Mouse (Mus musculus): ENCODE data around the gene Gm20379.

Gene Gm20379

DNA sequence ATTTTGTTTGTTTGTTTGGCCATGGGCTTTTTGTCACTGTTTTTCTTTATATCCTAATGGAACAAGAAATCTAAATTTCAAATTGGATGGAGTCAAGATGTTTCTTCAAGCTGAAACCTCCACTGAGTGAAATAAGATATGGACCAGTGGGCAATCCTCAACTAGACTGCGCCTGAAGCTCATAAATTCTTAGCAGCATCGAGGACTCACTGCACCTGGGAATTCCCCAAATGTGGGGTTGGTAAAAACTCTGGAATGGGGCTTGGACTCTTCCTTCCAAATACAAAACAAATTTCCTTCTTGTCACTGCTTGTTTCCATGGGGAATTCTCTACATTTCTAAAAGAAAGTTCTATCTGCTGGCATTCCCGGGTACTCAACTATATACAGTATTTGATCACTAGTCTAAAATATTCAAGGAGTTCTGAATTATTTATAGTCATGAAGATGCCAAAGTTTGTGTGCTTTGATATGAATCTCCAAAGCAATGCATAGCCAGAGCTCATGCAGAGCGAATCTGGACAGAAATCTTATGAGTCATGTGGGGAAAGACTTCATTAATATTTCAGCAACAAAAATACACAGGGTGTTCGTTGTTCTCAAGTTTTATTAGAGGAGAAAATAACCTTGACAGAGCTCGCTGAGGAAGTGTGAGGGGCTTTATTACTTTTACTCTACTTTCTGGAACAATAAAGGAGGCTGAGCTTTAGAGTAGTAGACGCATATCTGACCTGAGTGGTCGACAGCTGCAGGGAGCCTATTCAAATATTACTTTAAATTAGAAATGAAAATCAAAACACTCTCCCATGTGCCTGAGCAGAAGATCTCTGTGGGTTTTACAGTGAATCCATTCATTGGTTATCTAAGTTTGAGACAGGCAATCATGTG lies 2.5 kb upstream of the Gm20379 start:
- peaks cover 2% of the 10 kb centered on the region for H3K36me3 ChIP-seq (ENCODE audit: control insufficient read depth, insufficient read depth, low read length, poor library complexity, severe bottlenecking)
- H3K27me3 ChIP-seq (ENCODE audit: control insufficient read depth, insufficient read depth, low read length, poor library complexity, severe bottlenecking), result no peaks in the 10 kb centered on the region
- no peak for DNase-seq (ENCODE audit: low read depth, low spot score)

DNA sequence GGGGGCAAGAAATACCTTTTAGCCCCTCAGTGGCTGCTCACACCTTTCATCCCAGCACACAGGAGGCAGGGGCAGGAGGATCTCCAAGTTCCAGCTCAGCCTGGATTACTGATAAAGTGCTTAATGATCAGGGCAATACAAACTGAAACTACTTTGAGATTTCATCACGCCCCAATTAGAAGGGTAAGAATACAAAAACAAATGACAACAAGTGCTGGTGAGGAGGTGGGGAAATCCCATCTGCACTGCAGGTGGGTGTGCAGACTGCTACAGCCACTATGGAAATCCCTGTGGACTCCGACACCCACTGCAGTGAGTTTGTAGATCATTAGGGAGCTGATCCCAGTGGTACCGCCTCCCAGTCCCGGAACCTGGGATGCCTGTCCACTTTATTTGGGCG lies 1.5 kb upstream of the Gm20379 start:
- DNase-seq (ENCODE audit: low read depth, low spot score), result no peak
- Histone ChIP-seq H3K27me3 (ENCODE audit: control insufficient read depth, insufficient read depth, low read length, poor library complexity, severe bottlenecking) (no peaks in the 10 kb centered on the region), H3K36me3 (ENCODE audit: control insufficient read depth, insufficient read depth, low read length, poor library complexity, severe bottlenecking) (peaks cover 2% of the 10 kb centered on the region)

DNA sequence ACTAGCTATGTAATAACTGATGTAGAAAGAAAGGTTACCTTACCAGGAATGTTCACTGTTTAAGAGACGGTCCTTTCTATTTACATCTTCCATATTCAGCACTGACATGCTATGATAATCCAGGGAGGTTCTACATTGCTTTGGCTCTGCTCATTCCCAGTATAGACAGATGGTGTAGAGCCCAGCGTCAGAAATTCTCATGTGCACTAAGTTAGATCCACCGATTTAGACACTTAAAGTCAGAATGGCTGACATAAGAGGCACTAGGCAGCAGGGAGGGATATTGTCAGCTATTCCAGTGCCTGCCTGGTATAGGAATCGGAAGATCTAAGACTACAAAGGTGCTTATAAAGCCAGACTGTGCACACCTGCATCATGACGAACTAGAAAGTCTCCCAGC lies 8.8 kb downstream of the Gm20379 start:
- no peak for DNase-seq (ENCODE audit: low read depth, low spot score)
- Histone ChIP-seq H3K36me3 (ENCODE audit: control insufficient read depth, insufficient read depth, low read length, poor library complexity, severe bottlenecking) (0 out of 2 replicates have a peak, but pooled peaks cover 1% of the 10 kb centered on the region), H3K27me3 (ENCODE audit: control insufficient read depth, insufficient read depth, low read length, poor library complexity, severe bottlenecking) (no peaks in the 10 kb centered on the region)

DNA sequence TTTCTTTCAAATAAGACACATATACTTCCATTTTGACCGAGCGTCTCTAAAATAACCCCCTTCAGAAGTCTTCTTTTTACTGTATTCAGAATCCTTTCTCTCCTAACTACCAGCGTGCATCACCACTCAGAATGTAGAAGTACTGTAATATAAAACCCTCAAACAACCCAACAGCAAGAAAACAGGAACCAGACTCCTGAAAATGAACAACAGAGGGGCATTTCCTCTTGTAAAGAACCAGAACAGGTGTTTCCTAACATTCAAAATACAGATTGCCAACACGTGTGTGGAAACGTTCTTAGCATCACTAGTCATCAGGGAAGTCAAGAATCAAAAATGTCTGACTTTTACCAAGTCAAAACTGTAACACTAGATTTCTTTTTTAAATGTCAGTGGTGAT lies 15.0 kb downstream of the Gm20379 start:
- peak; percentile 69 for DNase-seq (ENCODE audit: low read depth, low spot score)
- Histone ChIP-seq H3K36me3 (ENCODE audit: control insufficient read depth, insufficient read depth, low read length, poor library complexity, severe bottlenecking) (peaks cover 4% of the 10 kb centered on the region; the same call in 1 of the 2 replicates), H3K27me3 (ENCODE audit: control insufficient read depth, insufficient read depth, low read length, poor library complexity, severe bottlenecking) (no peaks in the 10 kb centered on the region)

DNA sequence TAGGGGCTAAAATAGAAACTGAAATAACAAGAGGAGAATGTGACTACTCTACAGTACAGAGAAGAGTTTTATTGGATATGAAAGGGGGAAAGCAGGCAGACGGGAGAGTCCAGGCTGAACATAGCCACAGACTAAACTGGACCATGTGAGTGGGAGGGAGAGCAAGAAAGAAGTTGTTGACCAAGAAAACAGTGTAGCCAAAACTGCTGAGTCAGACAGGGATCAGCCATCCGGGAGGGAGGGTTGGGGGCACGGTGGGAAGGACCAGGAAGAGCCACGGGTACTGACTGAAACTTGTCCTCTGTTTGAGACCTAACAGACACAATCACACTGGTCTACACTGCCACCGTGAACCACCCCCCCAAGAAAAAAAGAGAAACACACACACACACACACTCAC lies 20.2 kb downstream of the Gm20379 start:
- Histone ChIP-seq H3K36me3 (ENCODE audit: control insufficient read depth, insufficient read depth, low read length, poor library complexity, severe bottlenecking) (peaks cover 2% of the 10 kb centered on the region; the same call in 1 of the 2 replicates), H3K27me3 (ENCODE audit: control insufficient read depth, insufficient read depth, low read length, poor library complexity, severe bottlenecking) (no peaks in the 10 kb centered on the region)
- DNase-seq (ENCODE audit: low read depth, low spot score), result no peak

DNA sequence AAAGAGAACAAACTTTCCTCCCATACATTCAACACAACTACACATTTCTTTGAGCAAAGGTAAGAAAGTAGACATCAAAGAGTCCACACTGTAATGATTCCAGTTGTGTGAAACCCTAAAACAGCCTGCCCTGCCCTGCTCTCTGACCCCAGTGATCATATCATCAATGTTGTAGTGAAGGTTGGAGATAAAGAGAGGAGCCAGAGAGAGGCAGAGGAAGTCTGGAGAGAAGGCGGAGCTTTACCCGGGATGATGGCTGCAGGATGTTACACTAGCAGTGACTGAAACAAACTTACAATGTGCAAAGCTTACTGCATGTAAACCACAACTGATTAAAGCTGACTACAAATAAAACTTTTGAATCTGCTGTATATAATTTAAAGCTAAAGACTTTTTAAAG lies 22.2 kb downstream of the Gm20379 start:
- DNase-seq (ENCODE audit: low read depth, low spot score), result no peak

DNA sequence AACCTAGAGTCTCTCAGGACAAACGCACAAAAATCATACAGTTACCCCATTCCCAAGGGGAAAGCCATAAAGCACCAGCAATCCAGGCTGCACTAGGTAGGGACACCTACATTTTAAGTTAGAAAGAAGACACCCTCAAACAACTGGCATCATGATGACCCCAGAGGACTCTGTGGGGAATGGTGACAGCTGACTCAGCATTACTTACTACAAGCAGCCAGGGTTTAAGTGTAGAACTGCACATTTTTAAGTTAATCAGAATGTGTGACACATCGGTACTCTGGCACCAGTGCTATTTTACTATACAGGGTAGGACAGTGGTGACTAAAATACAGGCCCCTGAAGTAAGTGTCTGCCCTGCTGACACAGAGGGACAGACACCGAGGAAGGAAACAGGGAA lies 24.8 kb downstream of the Gm20379 start:
- H3K36me3 ChIP-seq (ENCODE audit: control insufficient read depth, insufficient read depth, low read length, poor library complexity, severe bottlenecking), result no peaks in the 10 kb centered on the region; the same call in 1 of the 2 replicates
- H3K27me3 ChIP-seq (ENCODE audit: control insufficient read depth, insufficient read depth, low read length, poor library complexity, severe bottlenecking), result no peaks in the 10 kb centered on the region
- DNase-seq (ENCODE audit: low read depth, low spot score), result no peak

More for the DNA sequence above, 22.2 kb downstream of the Gm20379 start:
- H3K27me3 ChIP-seq (ENCODE audit: control insufficient read depth, insufficient read depth, low read length, poor library complexity, severe bottlenecking), result no peaks in the 10 kb centered on the region
- H3K36me3 ChIP-seq (ENCODE audit: control insufficient read depth, insufficient read depth, low read length, poor library complexity, severe bottlenecking), result peaks cover 2% of the 10 kb centered on the region; the same call in 1 of the 2 replicates

DNA sequence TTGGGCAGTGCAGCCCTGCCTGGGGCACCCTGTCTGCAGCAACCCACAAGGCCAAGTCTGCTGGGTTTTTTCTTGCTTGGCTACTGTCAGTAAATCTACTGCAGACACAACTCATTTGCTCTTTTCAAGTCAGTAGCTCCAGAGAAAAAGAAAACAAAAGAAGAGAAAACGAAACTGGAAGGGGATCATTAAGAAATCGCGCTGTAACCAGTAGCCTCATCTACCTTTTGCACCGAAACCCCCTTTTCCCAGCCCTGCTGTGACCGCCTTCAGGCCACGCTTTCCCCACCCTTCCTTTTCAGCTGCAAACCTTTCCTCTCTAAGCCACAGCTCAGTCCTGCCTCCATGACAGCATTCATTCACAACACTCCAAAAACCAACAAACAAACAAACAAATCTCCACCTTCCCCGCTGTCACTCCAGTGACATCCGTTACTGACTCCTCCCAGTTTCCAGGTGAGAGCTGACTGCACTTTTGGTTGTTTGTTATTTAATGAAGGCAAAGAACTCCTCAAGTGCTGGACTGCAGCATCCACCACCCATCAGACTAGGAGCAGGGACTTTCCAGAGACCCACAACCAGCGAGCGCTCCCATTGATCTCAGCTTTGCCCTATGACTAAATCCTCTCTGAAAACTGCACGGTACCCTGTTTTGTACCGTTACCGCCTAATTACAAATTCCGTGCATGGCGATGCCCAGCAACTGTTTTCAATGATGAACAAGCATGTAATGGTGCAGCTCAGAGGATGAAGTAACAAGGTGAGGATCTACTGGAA lies 26.5 kb downstream of the Gm20379 start:
- no peaks in the 10 kb centered on the region; the same call in 1 of the 2 replicates for H3K36me3 ChIP-seq (ENCODE audit: control insufficient read depth, insufficient read depth, low read length, poor library complexity, severe bottlenecking)
- no peaks in the 10 kb centered on the region for H3K27me3 ChIP-seq (ENCODE audit: control insufficient read depth, insufficient read depth, low read length, poor library complexity, severe bottlenecking)
- no peak for DNase-seq (ENCODE audit: low read depth, low spot score)

DNA sequence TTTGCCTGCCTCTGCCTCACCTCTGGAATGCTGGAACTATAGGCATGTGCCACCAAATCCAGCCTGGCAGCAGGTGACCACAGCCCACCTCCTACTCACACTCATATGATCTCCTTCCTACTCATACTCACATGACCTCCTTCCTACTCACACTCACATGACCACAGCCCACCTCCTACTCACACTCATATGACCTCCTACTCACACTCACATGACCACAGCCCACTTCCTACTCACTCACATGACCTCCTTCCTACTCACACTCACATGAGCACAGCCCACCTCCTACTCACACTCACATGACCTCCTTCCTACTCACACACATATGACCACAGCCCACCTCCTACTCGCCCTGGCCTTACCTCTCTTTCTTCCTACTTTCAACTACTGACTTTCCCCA lies 31.1 kb downstream of the Gm20379 start:
- Histone ChIP-seq H3K36me3 (ENCODE audit: control insufficient read depth, insufficient read depth, low read length, poor library complexity, severe bottlenecking) (peaks cover 4% of the 10 kb centered on the region; the same call in 1 of the 2 replicates), H3K27me3 (ENCODE audit: control insufficient read depth, insufficient read depth, low read length, poor library complexity, severe bottlenecking) (no peaks in the 10 kb centered on the region)
- peak; percentile 72 for DNase-seq (ENCODE audit: low read depth, low spot score)

DNA sequence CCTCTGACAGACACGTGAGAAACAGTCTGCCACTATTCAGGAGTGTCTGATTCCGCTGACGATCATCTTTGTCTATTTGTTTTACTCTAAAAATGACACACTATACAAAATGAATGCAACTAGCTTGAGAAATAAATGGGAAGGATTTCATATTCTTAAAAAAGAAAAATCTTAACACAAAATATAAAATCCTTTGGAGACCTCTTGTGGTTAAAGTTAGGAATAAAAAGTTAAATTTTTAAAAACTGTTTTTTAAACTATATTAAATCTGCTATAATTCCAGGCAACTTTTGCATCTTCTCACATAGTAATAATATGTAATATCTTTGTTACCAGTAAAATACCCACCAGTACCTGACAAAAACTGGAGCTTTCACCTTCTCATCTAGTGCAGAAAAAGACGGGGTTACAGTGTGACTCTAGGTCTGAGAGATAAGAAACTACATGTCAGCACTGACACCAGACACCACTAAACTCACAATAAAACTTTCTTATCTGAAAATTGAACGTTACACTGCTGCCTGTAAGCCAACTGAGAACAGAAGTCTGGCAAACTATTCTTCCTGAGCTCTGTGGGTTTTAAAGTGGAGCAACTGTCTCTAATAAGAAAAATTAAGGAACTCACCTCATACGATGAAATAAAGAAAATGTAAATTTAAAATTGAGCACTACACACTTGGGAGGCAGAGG lies 32.1 kb downstream of the Gm20379 start:
- no peak for DNase-seq (ENCODE audit: low read depth, low spot score)
- no peaks in the 10 kb centered on the region for H3K27me3 ChIP-seq (ENCODE audit: control insufficient read depth, insufficient read depth, low read length, poor library complexity, severe bottlenecking)
- peaks cover 4% of the 10 kb centered on the region; the same call in 1 of the 2 replicates for H3K36me3 ChIP-seq (ENCODE audit: control insufficient read depth, insufficient read depth, low read length, poor library complexity, severe bottlenecking)

DNA sequence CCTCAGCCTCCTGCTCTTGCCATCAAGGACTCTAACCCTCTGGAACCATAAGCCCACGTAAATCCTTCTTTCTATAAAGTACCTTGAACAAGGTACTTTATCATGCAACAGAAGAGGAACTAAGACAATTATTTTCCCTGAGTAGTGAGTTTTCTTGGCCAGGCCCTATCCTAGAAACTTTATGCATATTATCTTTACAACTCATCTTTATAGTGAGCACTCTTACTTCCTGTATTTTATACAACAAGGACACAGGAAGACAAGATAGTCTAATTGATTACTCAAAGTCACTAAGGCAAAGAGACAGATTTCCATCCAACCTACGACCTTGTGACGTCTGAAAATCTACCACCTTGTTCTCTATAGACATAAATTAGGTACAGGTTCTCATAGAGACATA lies 34.0 kb downstream of the Gm20379 start:
- Histone ChIP-seq H3K27me3 (ENCODE audit: control insufficient read depth, insufficient read depth, low read length, poor library complexity, severe bottlenecking) (no peaks in the 10 kb centered on the region), H3K36me3 (ENCODE audit: control insufficient read depth, insufficient read depth, low read length, poor library complexity, severe bottlenecking) (peaks cover 8% of the 10 kb centered on the region; the same call in 1 of the 2 replicates)
- no peak for DNase-seq (ENCODE audit: low read depth, low spot score)

DNA sequence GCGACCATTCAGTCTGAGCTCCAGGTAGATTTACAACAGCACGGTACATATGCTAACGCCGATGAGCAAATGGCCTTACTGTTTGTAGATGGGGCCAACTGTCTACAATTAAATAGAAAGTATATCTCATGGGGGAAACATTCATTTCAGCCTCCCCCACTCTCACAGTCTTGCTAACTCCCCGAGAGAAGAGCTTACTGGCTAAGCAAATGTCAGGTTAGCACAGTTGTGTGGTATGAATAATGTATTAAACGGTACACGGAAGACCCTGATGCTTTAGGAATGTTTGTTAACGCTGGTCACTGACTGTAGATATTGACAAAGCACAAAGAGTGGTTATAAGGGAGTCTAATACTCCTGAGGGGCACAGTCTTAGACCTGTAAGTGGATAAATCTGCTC lies 38.3 kb downstream of the Gm20379 start:
- Histone ChIP-seq H3K36me3 (ENCODE audit: control insufficient read depth, insufficient read depth, low read length, poor library complexity, severe bottlenecking) (peaks cover 16% of the 10 kb centered on the region; the same call in 1 of the 2 replicates), H3K27me3 (ENCODE audit: control insufficient read depth, insufficient read depth, low read length, poor library complexity, severe bottlenecking) (no peaks in the 10 kb centered on the region)
- no peak for DNase-seq (ENCODE audit: low read depth, low spot score)

DNA sequence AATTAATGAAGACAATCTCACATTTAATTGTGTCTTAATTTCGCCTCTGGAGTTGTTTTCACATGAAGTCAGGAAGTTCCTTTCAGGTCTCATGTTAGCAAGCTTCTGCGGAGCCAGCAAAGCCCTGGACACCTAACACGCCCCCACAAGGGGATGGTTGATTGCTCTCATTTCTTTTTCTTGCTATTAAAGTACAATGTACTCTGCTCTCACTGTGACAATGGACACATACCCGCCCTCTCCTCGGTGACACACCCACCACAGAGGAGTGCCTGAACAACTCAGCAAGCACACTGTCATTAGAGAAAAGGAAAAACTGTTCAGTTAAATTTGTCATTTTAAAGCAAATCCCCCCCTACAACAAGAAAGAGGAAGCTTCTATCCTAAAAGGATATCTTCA lies 40.6 kb downstream of the Gm20379 start:
- Histone ChIP-seq H3K36me3 (ENCODE audit: control insufficient read depth, insufficient read depth, low read length, poor library complexity, severe bottlenecking) (peaks cover 16% of the 10 kb centered on the region; the same call in 1 of the 2 replicates), H3K27me3 (ENCODE audit: control insufficient read depth, insufficient read depth, low read length, poor library complexity, severe bottlenecking) (no peaks in the 10 kb centered on the region)
- no peak for DNase-seq (ENCODE audit: low read depth, low spot score)

DNA sequence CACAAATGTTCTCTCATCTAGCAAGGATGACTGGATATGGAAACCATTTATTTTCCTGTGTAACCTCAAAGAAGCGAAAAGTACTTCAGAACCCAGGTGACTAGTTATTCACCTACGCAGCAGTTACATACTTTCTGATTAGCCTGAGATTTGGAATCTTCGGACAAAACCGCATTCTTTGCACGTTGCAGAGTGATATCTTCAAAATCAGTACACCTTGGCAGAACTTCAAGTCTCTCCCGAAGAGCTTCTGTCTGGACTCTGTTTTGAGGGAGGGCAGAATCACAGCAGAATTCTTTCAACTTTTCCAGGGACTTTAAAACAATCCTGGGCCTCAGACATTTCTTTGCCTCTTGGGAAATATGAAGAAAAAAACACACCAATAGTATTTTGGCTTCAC lies 45.3 kb downstream of the Gm20379 start:
- peaks cover 9% of the 10 kb centered on the region; the same call in 1 of the 2 replicates for H3K36me3 ChIP-seq (ENCODE audit: control insufficient read depth, insufficient read depth, low read length, poor library complexity, severe bottlenecking)
- DNase-seq (ENCODE audit: low read depth, low spot score), result no peak
- no peaks in the 10 kb centered on the region for H3K27me3 ChIP-seq (ENCODE audit: control insufficient read depth, insufficient read depth, low read length, poor library complexity, severe bottlenecking)
